32 mouse cellular contexts compared by ENCODE assay signal in the genomic region with DNA sequence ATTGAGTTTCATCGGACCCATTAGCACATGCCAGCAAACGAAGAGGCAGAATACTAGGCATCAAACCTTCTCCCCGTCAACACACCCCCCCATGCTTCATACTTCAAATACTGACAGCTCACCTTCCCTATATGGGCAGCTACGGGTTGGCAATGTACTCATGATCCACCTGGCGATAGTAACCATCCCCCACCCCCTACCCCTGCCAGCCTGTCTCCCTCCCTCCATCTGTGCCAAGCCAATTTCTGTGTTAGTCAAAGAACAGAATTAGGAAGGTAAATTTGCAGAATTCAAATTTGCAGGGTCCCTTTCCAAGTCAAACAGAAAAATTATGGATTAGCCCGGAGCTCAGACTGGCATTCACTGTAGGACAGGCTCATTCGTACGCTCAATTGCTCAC.
DNase-seq lines count a peak whose midpoint lies in the region; ATAC-seq and TF ChIP-seq lines count a peak whose summit lies in the region.
"Had no signal": no experiment of that assay in that cellular context is flagged by ENCODE, and none has a peak within 500 bp of the region (broad histone marks: within the 10 kb centered on the region; RNA-seq: fewer than 3 reads in every experiment).

No protein-coding gene starts in this region.

- peaks cover 100% of the 10 kb centered on the region for H3K4me1 ChIP-seq in liver, embryonic 13.5 days (replicated peaks)
- peaks cover 68% of the 10 kb centered on the region for H3K4me1 ChIP-seq in liver, embryonic 11.5 days (replicated peaks; ENCODE audit: control insufficient read depth, insufficient read depth, low read length)
- peaks cover 98% of the 10 kb centered on the region for H3K4me1 ChIP-seq in liver, embryonic 15.5 days (replicated peaks)

- no peak for TF ChIP-seq CTCF in gastrocnemius, adult 2 months (IDR thresholded peaks at IDR 0.05)

- no peak overlapping the region for H3K4me3 ChIP-seq in gastrocnemius, adult 2 months
- no peak overlapping the region for H3K4me3 ChIP-seq in liver, embryonic 13.5 days (replicated peaks)
- H3K4me3 ChIP-seq in liver, embryonic 11.5 days (ENCODE audit: low read depth, low read length): no peak overlapping the region
- H3K4me3 ChIP-seq in liver, embryonic 15.5 days (replicated peaks): no peak overlapping the region
- H3K4me3 ChIP-seq: embryonic facial prominence, embryonic 10.5 days; embryonic facial prominence, embryonic 13.5 days; erythroblast, embryonic 14.5 days; forebrain, embryonic 12.5 days; heart, embryonic 12.5 days; heart, embryonic 15.5 days; hindbrain, embryonic 10.5 days; hindbrain, embryonic 13.5 days; intestine, embryonic 15.5 days had no signal

- no peaks in the 10 kb centered on the region for H3K9me3 ChIP-seq in liver, embryonic 13.5 days (replicated peaks)
- no peaks in the 10 kb centered on the region for H3K9me3 ChIP-seq in liver, embryonic 11.5 days (ENCODE audit: control insufficient read depth, low read length)
- no peaks in the 10 kb centered on the region for H3K9me3 ChIP-seq in liver, embryonic 15.5 days (replicated peaks)
- H3K9me3 ChIP-seq: embryonic facial prominence, embryonic 10.5 days; embryonic facial prominence, embryonic 13.5 days; forebrain, embryonic 12.5 days; G1E; heart, embryonic 12.5 days; heart, embryonic 15.5 days; hindbrain, embryonic 10.5 days; hindbrain, embryonic 13.5 days; intestine, embryonic 15.5 days had no signal

- DNase-seq in cerebellum, postnatal 14 days: peak; percentile 26 to 36
- DNase-seq in cerebellum, adult 8-10 months: no peak
- no peak for DNase-seq in gastrocnemius, adult 2 months
- DNase-seq in gastrocnemius, postnatal 25 days: no peak
- DNase-seq in liver, embryonic 13.5 days: no peak
- DNase-seq in liver, embryonic 11.5 days (ENCODE audit: low spot score): no peak
- no peak for DNase-seq in left cerebral cortex, adult 18-20 months (ENCODE audit: low spot score in 2 of 2)
- DNase-seq: adrenal gland, postnatal 10 days; adrenal gland, postnatal 36 days; B cell, adult 2 months; cerebellum, adult 11 months; cerebellum, adult 2 months; cerebellum, postnatal 25 days; embryo, embryonic 11 days; gastrocnemius, postnatal 14 days; heart, adult 18-20 months; heart, postnatal 10 days; heart, postnatal 36 days had no signal

- intact Hi-C loops in gastrocnemius, adult 2 months (cut with DNase I): no loop called here

- H3K9ac ChIP-seq in liver, embryonic 13.5 days: peak overlapping the region; percentile 33; the same call in 1 of the 2 replicates
- H3K9ac ChIP-seq in liver, embryonic 11.5 days (ENCODE audit: low read depth, low read length): no peak overlapping the region
- H3K9ac ChIP-seq in liver, embryonic 15.5 days: peak overlapping the region; percentile 65; the same call in 1 of the 2 replicates
- H3K9ac ChIP-seq: embryonic facial prominence, embryonic 13.5 days; forebrain, embryonic 12.5 days; heart, embryonic 12.5 days; heart, embryonic 15.5 days; hindbrain, embryonic 13.5 days; intestine, embryonic 15.5 days had no signal

- no peaks in the 10 kb centered on the region for H3K36me3 ChIP-seq in liver, embryonic 13.5 days
- H3K36me3 ChIP-seq in liver, embryonic 11.5 days (ENCODE audit: control insufficient read depth, insufficient read depth, low read length): no peaks in the 10 kb centered on the region
- H3K36me3 ChIP-seq in liver, embryonic 15.5 days (replicated peaks): no peaks in the 10 kb centered on the region
- H3K36me3 ChIP-seq: embryonic facial prominence, embryonic 10.5 days; embryonic facial prominence, embryonic 13.5 days; forebrain, embryonic 12.5 days; G1E; heart, embryonic 12.5 days; heart, embryonic 15.5 days; hindbrain, embryonic 10.5 days; hindbrain, embryonic 13.5 days; intestine, embryonic 15.5 days had no signal

- no peak for ATAC-seq in liver, embryonic 13.5 days (ENCODE audit: low read depth)
- no peak for ATAC-seq in liver, embryonic 11.5 days (replicated peaks; ENCODE audit: low FRiP score)
- no peak for ATAC-seq in liver, embryonic 15.5 days (ENCODE audit: insufficient read depth)
- ATAC-seq: hindbrain, embryonic 16.5 days; intestine, embryonic 15.5 days; Patski had no signal

- no peaks in the 10 kb centered on the region for H3K27me3 ChIP-seq in liver, embryonic 13.5 days
- H3K27me3 ChIP-seq in liver, embryonic 11.5 days (replicated peaks; ENCODE audit: control insufficient read depth, insufficient read depth, low read length): no peaks in the 10 kb centered on the region
- H3K27me3 ChIP-seq in liver, embryonic 15.5 days: no peaks in the 10 kb centered on the region
- H3K27me3 ChIP-seq: CH12.LX; embryonic facial prominence, embryonic 13.5 days; forebrain, embryonic 12.5 days; heart, embryonic 12.5 days; heart, embryonic 15.5 days; hindbrain, embryonic 13.5 days; intestine, embryonic 15.5 days; Patski had no signal

- H3K27ac ChIP-seq in gastrocnemius, adult 2 months: peak overlapping the region; percentile 77; the same call in 1 of the 2 replicates
- peak overlapping the region; percentile 99 for H3K27ac ChIP-seq in liver, embryonic 13.5 days
- no peak overlapping the region for H3K27ac ChIP-seq in liver, embryonic 11.5 days (ENCODE audit: low read depth, low read length)
- H3K27ac ChIP-seq in liver, embryonic 15.5 days (replicated peaks): peak overlapping the region; percentile 99
- H3K27ac ChIP-seq: embryonic facial prominence, embryonic 13.5 days; forebrain, embryonic 12.5 days; heart, embryonic 15.5 days; hindbrain, embryonic 10.5 days; hindbrain, embryonic 13.5 days; intestine, embryonic 15.5 days had no signal

- WGBS in liver, embryonic 13.5 days (ENCODE audit: insufficient replicate concordance): 89% methylated on average over 8 of the region's 8 CpGs
- 92% methylated on average over 8 of the region's 8 CpGs for whole genome bisulfite sequencing in liver, embryonic 11.5 days
- WGBS in liver, embryonic 15.5 days (ENCODE audit: insufficient replicate concordance): 88% methylated on average over 8 of the region's 8 CpGs

- H3K4me2 ChIP-seq in liver, embryonic 13.5 days: no peak overlapping the region
- no peak overlapping the region for H3K4me2 ChIP-seq in liver, embryonic 11.5 days
- no peak overlapping the region for H3K4me2 ChIP-seq in liver, embryonic 15.5 days
- H3K4me2 ChIP-seq: embryonic facial prominence, embryonic 13.5 days; forebrain, embryonic 12.5 days; heart, embryonic 12.5 days; heart, embryonic 15.5 days; hindbrain, embryonic 13.5 days; intestine, embryonic 15.5 days had no signal

Comparison
In these comparisons a context has a peak if more than half of its experiments do, and no peak if none do; other contexts are left out.
1. DNase-seq: peak in cerebellum, postnatal 14 days (2 of 2); none in cerebellum, adult 8-10 months (single experiment), gastrocnemius, adult 2 months (single experiment), gastrocnemius, postnatal 25 days (single experiment), liver, embryonic 13.5 days (single experiment), liver, embryonic 11.5 days (single experiment) and left cerebral cortex, adult 18-20 months (0 of 2).